Mouse (Mus musculus) intestine, postnatal 0 days (tissue): ENCODE data around the gene Cnot3. TPM values are rescaled to one million over a fixed set of nuclear protein-coding genes. Genes with fewer than 3 reads are reported as not detected.

Experiments
- ATAC-seq: fragments of 200-750 bp; cut with Nextera tagmentation; 2 replicates; pipeline ENCODE4 v1.8.0; 2017; ENCODE audit warnings: mild to moderate bottlenecking, moderate TSS enrichment, moderate library complexity
- H3K27ac ChIP-seq: fragments of 300-500 bp; sonication (generic); 2 replicates; pipeline ENCODE4 v1.5.1; 2014; ENCODE audit warnings: mild to moderate bottlenecking, low read depth, low read length, moderate library complexity
- H3K27me3 ChIP-seq: fragments of 300-500 bp; sonication (generic); replicated peaks from 2 replicates; pipeline ENCODE4 v1.6.1; 2014; ENCODE audit warnings: low read length, mixed read lengths; ENCODE audit not compliant: control insufficient read depth, insufficient read depth
- H3K36me3 ChIP-seq: fragments of 300-500 bp; sonication (generic); 2 replicates; pipeline ENCODE4 v1.6.1; 2014; ENCODE audit warnings: mild to moderate bottlenecking, moderate library complexity; ENCODE audit not compliant: control insufficient read depth, insufficient read depth
- H3K4me1 ChIP-seq: fragments of 300-500 bp; sonication (generic); replicated peaks from 2 replicates; pipeline ENCODE4 v1.6.1; 2014; ENCODE audit warnings: antibody characterized with exemption, low read length, mixed read lengths; ENCODE audit not compliant: control insufficient read depth, insufficient read depth
- H3K4me2 ChIP-seq: fragments of 300-500 bp; sonication (generic); replicated peaks from 2 replicates; pipeline ENCODE4 v1.6.1; 2014; ENCODE audit warnings: low read depth, mild to moderate bottlenecking, moderate library complexity
- H3K4me3 ChIP-seq: fragments of 300-500 bp; sonication (generic); 2 replicates; pipeline ENCODE4 v1.5.1; 2014; ENCODE audit warnings: low read depth, low read length
- H3K9ac ChIP-seq: fragments of 300-500 bp; sonication (generic); 2 replicates; pipeline ENCODE4 v1.6.1; 2014; ENCODE audit warnings: mild to moderate bottlenecking, low read depth, low read length
- H3K9me3 ChIP-seq: fragments of 300-500 bp; sonication (generic); 2 replicates; pipeline ENCODE4 v1.6.1; 2016; ENCODE audit warnings: mixed run types; ENCODE audit not compliant: control insufficient read depth
- CTCF ChIP-seq: sonication (generic); IDR thresholded peaks from 2 replicates; pipeline ENCODE4 v1.5.1; 2016; ENCODE audit warnings: low read depth, mild to moderate bottlenecking, control low read depth, antibody characterized with exemption, moderate library complexity
- WGBS: fragments of 180-500 bp; shearing (Covaris S2); extraction: QIAGEN DNeasy Blood & Tissue Kit; methylation state at CpG from one replicate; pipeline ENCODE4 v1.1.7; 2014; 5-methylcytosine and 5-hydroxymethylcytosine counted together
- polyA plus RNA-seq: library from polyadenylated mRNA; unstranded; fragments of >200 nt; fragmentation: Nextera tagmentation; extraction: Ambion mirVana; gene quantifications from 2 replicates; pipeline ENCODE4 v1.2.1, GENCODE M21; 2015

Cnot3 gene
- polyA plus RNA-seq, 1 experiment from 2014 or later: 19.9 TPM

DNA sequence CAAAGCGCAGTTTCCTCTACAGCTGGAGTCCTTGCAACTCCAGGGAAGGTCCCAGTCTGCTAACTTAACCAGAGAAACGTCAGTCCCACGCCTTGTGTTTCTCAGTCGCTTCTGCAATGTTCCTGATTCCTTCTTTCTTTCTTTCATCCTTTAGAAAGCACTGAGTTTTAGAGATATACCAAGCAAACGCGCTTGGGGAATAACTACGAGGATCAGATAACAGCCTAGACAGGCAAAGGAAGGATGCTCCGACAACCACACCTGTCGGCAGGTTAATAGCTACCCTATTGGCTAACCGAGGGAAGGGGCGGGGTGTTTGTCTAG is 758 bp upstream of the Cnot3 start:
- Histone ChIP-seq H3K4me3 (peak overlapping the region; percentile 38), H3K4me1 (peaks cover 13% of the 10 kb centered on the region; the same call in 1 of the 2 replicates), H3K9ac (no peak overlapping the region; the same call in 1 of the 2 replicates), H3K27ac (peak overlapping the region; percentile 55; the same call in 1 of the 2 replicates), H3K36me3 (peaks cover 23% of the 10 kb centered on the region), H3K9me3 (no peaks in the 10 kb centered on the region), H3K4me2 (peak overlapping the region; percentile 56), H3K27me3 (no peaks in the 10 kb centered on the region)
- no peak for TF ChIP-seq CTCF
- WGBS: under 1% methylated on average over 11 of the region's 11 CpGs
- ATAC-seq: no peak

DNA sequence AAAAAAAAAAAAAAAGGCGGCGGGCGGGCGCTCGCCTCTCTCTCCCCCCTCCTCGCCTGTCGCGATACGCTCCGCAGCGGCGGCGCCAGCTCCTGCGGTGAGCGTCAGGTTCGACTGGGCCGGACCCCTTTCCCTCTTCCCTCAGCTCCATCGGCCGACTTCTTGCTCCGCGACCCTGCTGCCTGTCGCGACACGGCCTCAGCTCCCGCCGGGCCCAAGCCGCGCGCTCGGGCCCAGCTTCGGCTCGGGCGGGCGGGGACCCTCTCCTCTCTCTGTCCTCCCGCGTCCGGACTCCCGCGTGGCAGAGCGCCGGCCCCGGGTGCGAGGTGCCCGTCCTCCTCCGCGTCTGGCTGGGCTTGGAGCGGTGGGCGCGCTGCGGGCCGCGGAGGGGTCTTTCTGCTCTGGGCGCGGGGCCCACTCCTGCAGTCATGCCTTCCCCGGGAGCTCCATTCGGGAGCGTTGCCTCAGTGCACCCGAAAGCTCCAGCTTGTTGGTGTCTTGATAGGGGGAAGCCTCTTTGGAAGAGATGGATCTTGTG is 489 bp downstream of the Cnot3 start:
- Histone ChIP-seq H3K9ac (peak overlapping the region; percentile 94), H3K27me3 (no peaks in the 10 kb centered on the region), H3K4me2 (peak overlapping the region; percentile 73), H3K36me3 (peaks cover 12% of the 10 kb centered on the region), H3K4me1 (peaks cover 13% of the 10 kb centered on the region; the same call in 1 of the 2 replicates), H3K27ac (peak overlapping the region; percentile 94), H3K4me3 (peak overlapping the region; percentile 78), H3K9me3 (no peaks in the 10 kb centered on the region)
- ATAC-seq: peak; percentile 11
- no peak for TF ChIP-seq CTCF
- under 1% methylated on average over 42 of the region's 58 CpGs for WGBS

DNA sequence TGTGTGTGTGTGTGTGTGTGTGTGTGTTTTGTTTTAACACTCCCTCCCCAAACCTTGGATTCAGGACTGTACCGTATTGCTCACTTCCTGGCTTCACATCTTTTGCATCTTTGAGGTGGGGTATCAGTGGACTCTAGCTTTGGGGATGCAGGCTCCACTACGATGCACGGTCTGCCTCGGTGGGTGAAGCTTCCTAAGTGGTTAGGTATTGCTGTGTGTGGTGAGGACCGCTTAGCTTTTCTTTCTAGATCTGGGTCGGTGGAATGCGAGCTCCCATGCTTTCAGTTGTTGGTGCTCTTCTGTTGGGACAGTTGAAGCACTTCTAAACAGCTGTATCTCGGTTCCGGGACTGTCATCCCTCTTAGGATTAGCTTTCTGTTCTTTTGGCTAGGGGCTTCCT is 1.1 kb downstream of the Cnot3 start:
- H3K27ac ChIP-seq: no peak overlapping the region
- H3K4me2 ChIP-seq: peak overlapping the region; percentile 73
- no peak for ATAC-seq
- peaks cover 13% of the 10 kb centered on the region; the same call in 1 of the 2 replicates for H3K4me1 ChIP-seq
- WGBS: 4% methylated on average over 9 of the region's 9 CpGs
- H3K9me3 ChIP-seq: no peaks in the 10 kb centered on the region
- no peak for TF ChIP-seq CTCF
- peaks cover 12% of the 10 kb centered on the region for H3K36me3 ChIP-seq
- peak overlapping the region; percentile 78 for H3K4me3 ChIP-seq
- no peaks in the 10 kb centered on the region for H3K27me3 ChIP-seq
- H3K9ac ChIP-seq: peak overlapping the region; percentile 94

DNA sequence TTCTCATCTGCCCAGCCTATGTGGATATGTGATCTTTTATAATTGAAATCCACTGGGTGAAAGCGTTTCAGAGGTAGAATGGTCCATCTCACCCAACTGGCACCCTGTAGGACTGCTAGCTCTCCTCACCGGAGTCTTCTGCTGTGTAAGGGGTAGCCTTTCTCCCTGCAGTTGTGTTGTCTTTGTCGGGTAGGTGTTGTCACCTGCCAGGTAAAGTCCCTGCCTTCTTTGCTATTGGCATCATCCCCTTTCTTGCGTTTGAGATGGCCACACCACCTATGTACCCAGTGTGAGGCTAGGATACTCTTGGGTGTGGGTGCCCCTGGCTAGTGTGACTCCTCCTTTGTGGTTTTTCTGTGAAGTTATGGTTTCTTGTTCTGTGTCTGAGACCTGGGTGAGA is 1.6 kb downstream of the Cnot3 start:
- H3K9me3 ChIP-seq: no peaks in the 10 kb centered on the region
- no peaks in the 10 kb centered on the region for H3K27me3 ChIP-seq
- 48% methylated on average over 4 of the region's 4 CpGs for WGBS
- peaks cover 13% of the 10 kb centered on the region; the same call in 1 of the 2 replicates for H3K4me1 ChIP-seq
- H3K4me3 ChIP-seq: peak overlapping the region; percentile 78
- H3K4me2 ChIP-seq: peak overlapping the region; percentile 73
- H3K9ac ChIP-seq: peak overlapping the region; percentile 94
- ATAC-seq: no peak
- H3K36me3 ChIP-seq: peaks cover 12% of the 10 kb centered on the region
- no peak overlapping the region for H3K27ac ChIP-seq
- no peak for TF ChIP-seq CTCF

DNA sequence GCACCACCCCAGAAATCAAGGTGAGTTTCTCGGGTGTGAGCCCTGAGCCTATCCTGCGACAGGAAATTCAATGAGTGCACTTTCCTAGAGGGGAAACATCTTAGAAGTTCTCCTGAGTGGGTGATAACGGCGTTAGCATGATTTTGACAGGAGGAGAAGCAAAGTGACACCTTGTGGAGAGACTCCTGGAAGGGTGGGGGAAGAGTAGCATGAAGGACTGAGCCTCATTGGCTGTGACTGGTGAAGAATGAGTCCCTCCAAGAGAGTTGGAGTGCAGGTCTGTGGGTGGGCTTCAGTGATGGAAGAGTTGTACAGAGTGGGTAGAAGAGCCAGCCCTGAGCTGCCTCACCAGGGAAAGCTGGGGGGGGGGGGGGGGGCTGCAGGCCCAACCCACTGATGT is 11.9 kb downstream of the Cnot3 start:
- Histone ChIP-seq H3K4me2 (no peak overlapping the region), H3K36me3 (peaks cover 92% of the 10 kb centered on the region), H3K27me3 (no peaks in the 10 kb centered on the region), H3K4me1 (no peaks in the 10 kb centered on the region), H3K27ac (no peak overlapping the region), H3K9me3 (no peaks in the 10 kb centered on the region), H3K4me3 (no peak overlapping the region), H3K9ac (no peak overlapping the region)
- TF ChIP-seq CTCF: no peak
- no peak for ATAC-seq
- WGBS: 83% methylated on average over 4 of the region's 4 CpGs

DNA sequence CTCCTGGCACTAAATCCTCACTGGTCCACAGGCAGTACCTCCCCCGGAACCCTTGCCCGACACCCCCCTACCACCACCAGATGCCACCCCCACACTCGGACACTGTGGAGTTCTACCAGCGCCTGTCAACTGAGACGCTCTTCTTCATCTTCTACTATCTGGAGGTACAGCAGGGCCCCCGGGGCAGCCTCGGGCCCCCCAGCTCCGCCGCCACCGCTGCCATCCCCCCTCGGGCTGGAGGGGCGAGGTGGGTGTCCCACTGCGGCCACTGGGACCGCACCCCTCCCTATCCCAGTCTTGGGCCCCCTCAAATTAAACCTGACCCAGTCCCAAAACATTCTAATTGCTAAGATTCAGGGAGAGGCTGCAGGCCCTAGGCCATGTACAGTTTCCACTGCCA is 13.5 kb downstream of the Cnot3 start:
- ATAC-seq: no peak
- Histone ChIP-seq H3K27ac (no peak overlapping the region), H3K9me3 (no peaks in the 10 kb centered on the region), H3K27me3 (no peaks in the 10 kb centered on the region), H3K9ac (no peak overlapping the region), H3K4me3 (no peak overlapping the region), H3K4me1 (no peaks in the 10 kb centered on the region), H3K4me2 (no peak overlapping the region), H3K36me3 (peaks cover 87% of the 10 kb centered on the region)
- WGBS: 89% methylated on average over 14 of the region's 14 CpGs
- no peak for TF ChIP-seq CTCF
